Mouse (Mus musculus): ENCODE data around the gene Uri1.
A peak's percentile ranks its signal among the peaks of the same experiment; 100 is the strongest.

The Uri1 gene

DNA sequence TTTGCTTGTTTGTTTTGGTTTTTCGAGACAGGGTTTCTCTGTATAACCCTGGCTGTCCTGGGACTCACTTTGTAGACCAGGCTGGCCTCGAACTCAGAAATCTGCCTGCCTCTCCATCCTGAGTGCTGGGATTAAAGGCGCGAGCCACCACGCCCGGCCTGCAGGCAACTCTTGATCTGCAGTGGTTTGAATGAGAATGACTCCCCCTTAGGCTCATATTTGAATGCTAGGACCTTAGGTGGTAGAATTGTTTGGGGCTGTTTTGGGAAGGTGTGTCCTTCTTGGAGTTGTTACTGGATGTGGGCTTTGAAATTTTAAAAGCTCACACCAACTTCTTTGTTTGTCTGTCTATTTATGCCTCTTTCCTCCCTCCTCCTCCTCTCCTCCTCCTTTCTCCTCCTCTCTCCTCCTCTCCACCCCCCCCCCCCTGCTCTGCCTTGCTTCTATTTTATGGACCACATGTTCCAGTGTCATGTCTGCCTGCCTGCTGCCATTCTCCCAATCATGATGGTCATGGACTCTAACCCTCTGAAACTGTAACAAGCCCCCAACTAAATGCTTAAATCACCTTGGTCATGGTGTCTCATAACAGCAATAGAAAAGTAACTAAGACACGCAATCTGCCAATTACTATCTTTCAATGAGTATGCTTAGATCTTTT, 4.7 kb upstream of the Uri1 start:
- no peak for TF ChIP-seq GATA4 (IDR thresholded peaks at IDR 0.05; ENCODE audit: insufficient replicate concordance, low read length)

GRCm38 (mm10) chr7:38024839-38025238, 1.5 kb upstream of the Uri1 start:
- no peak for TF ChIP-seq GATA4 (IDR thresholded peaks at IDR 0.05; ENCODE audit: insufficient replicate concordance, low read length)

DNA sequence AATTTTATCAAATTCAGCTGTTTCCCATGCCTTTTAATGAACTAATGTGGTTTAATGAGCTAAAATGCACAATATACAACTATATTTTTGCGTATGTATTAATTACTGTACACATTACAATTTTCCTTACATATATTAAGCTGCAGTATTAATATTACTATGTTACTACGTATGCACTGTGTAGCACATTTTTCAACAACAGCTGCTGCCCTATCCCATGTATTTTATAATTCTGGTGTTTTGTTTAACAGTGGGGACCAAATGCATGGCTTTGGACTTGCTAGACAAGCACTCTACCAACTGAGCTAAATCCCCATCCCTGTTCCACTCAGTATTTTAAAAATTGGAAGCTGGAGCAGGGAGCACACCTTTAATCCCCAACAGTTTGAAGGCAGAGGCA, 3.6 kb downstream of the Uri1 start:
- TF ChIP-seq GATA4 (IDR thresholded peaks at IDR 0.05; ENCODE audit: insufficient replicate concordance, low read length): no peak

DNA sequence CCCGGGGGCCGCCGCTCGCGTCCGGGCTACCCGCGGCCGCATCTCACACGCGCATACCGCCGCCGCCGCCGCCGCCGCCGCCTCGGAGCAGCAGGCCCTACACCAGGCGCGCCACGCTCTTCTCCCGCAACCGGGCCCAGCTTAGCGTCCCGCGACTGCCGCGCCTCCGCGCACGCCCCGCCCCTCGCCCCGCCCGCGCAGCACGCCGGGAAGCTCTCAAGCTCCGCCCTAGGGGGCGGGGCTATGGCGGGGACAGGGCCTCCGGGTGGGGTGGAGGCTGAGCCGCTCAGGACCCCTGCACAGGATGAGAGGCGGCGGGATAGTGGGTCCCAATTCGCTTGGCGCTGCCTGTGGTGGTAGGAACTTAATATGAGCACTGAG, 4.0 kb downstream of the Uri1 start:
- no peak; the same call in 1 of the 2 replicates for TF ChIP-seq GATA4 (IDR thresholded peaks at IDR 0.05; ENCODE audit: insufficient replicate concordance, low read length)

GRCm38 (mm10) chr7:38018416-38019368, 4.7 kb downstream of the Uri1 start:
- peak; percentile 87 for TF ChIP-seq GATA4 (IDR thresholded peaks at IDR 0.05; ENCODE audit: insufficient replicate concordance, low read length)

GRCm38 (mm10) chr7:38015356-38015755, 8.0 kb downstream of the Uri1 start:
- TF ChIP-seq GATA4 (IDR thresholded peaks at IDR 0.05; ENCODE audit: insufficient replicate concordance, low read length): no peak

DNA sequence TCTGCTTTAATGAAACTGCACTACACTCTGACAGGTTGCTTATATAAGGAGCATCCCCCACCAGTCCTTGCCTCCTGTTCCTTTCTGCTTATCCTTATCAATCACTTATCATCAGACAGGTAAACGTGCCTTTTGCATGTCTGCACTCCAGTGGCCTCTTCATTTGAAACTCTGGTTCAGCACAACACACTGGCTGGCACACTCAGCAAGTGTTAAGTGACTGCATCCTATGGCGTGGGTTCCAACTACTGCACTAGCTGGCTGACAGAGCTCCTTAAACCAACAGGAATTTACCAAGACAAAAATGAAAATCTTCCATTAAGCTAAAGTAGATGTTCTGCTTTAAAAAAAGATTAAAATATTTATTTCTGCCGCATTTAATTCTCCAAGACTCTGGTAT, 9.4 kb downstream of the Uri1 start:
- TF ChIP-seq GATA4 (IDR thresholded peaks at IDR 0.05; ENCODE audit: insufficient replicate concordance, low read length): no peak

DNA sequence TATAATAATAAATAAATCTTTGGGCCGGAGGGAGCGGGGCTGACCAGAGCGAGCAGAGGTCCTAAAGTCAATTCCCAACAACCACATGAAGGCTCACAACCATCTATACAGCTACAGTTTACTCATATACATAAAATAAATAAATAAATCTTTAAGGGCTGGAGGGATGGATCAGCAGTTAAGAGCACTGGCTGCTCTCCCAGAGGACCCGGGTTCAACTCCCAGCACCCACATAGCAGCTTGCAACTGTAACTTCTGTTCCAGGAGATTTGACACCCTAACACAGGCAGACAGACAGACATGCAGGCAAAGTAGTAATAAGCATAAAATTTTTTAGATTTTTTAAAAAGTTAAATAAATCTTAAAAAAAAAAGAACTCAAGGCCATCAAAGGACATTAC, 10.5 kb downstream of the Uri1 start:
- TF ChIP-seq GATA4 (IDR thresholded peaks at IDR 0.05; ENCODE audit: insufficient replicate concordance, low read length): no peak

- no peak for TF ChIP-seq GATA4 (IDR thresholded peaks at IDR 0.05; ENCODE audit: insufficient replicate concordance, low read length)
Observed at GRCm38 (mm10) chr7:38008359-38008758, 15.0 kb downstream of the Uri1 start.

DNA sequence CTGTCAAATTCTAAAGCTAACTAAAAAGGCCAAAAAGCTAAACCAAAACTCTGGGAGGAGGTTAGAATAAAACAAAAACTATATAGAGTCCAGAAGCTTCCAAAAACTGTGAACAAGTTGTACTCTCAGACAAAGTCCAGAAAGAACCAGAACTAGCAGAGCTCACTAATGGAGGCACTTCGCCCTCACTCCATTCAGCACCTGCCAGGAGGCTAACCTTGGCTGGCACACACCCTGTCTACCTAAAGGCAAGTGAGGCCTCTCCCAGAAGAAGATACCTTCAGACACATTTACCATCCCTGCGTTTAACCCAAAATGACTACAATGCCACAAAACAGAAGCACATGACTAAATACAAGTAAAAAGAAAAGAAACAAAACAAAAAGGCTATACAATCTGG, 20.9 kb downstream of the Uri1 start:
- TF ChIP-seq GATA4 (IDR thresholded peaks at IDR 0.05; ENCODE audit: insufficient replicate concordance, low read length): no peak

DNA sequence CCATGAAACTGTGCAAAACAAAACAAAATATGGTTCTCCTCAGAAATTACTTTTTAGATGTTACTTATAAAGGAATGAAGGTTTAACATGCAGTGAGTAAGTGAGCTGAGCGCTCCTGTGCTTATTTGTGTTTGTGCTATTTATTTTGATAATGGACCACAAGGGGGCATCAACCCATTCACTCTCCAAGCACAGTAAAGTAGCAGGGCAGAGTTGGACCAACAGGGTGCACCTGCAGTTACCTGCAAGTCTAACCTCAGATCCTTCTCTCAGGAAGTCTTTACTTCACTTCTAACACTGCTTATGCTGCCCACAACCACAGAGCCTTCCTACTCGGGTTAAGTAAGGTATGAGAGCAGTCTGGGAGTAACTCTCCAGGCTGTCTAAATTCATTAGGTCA, 23.7 kb downstream of the Uri1 start:
- TF ChIP-seq GATA4 (IDR thresholded peaks at IDR 0.05; ENCODE audit: insufficient replicate concordance, low read length): no peak

GRCm38 (mm10) chr7:37992861-37993260, 30.5 kb downstream of the Uri1 start:
- no peak for TF ChIP-seq GATA4 (IDR thresholded peaks at IDR 0.05; ENCODE audit: insufficient replicate concordance, low read length)

DNA sequence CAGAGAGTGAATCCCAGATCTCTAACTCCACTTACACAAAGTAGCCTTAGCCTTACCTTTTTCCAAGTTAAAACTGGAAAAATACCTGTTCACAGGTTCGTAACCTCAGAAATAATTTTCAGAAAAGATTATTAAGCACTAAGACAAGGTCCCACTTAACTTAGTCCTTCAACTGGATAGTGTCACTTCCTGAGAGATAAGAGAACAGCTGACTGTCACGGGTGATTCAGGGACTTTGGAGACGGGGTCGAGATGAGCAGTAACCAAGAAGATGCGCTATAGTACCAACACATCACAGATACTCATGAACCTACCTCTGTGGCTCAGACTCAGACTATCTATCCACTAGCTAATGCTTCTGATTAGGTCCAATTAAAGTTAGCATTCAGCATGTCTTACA, 38.5 kb downstream of the Uri1 start:
- no peak for TF ChIP-seq GATA4 (IDR thresholded peaks at IDR 0.05; ENCODE audit: insufficient replicate concordance, low read length)

GRCm38 (mm10) chr7:37983471-37983870, 39.9 kb downstream of the Uri1 start:
- TF ChIP-seq GATA4 (IDR thresholded peaks at IDR 0.05; ENCODE audit: insufficient replicate concordance, low read length): no peak

DNA sequence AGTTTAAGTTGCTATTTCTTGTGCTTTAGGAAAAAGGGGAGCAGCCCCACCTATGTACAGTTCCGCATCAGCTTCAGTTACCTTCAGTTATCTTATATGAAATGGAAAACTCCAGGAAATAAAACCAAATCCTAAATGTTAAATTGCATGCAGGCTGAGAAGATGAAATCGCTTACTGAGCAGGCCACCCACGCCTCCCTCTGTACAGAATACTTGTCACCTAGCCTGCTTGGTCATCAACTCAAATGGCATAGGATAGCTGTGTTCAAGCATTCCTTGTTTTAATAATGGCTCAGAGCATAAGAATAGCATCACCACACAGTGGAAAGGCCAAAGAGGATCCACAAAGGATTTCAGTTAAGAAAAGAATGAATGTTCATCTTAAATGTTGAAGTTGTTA, 43.6 kb downstream of the Uri1 start:
- TF ChIP-seq GATA4 (IDR thresholded peaks at IDR 0.05; ENCODE audit: insufficient replicate concordance, low read length): no peak

DNA sequence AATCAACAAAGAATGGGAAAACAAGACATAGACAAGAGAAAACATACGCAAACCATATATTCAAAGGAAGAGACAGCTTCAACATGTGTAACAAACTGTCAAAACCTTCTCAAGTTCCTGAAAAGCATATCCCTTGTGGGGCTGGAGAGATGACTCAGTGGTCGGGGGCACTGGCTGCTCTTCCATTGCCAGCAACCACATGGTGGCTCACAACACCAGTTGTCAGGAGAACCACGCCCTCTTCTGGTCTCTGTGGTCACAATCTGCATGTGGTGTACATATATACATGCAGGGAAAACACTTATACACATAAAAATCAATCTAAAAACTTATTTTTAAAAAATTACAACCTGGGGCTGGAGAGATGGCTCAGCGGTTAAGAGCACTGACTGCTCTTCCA, 44.9 kb downstream of the Uri1 start:
- no peak for TF ChIP-seq GATA4 (IDR thresholded peaks at IDR 0.05; ENCODE audit: insufficient replicate concordance, low read length)
